ENCODE assay signal across 13 mouse cellular contexts in genomic region chr19:47366576-47366975, GRCm38 (mm10).
DNase-seq lines count a peak whose midpoint lies in the region; ATAC-seq and TF ChIP-seq lines count a peak whose summit lies in the region.
"Had no signal": no experiment of that assay in that cellular context is flagged by ENCODE, and none has a peak within 500 bp of the region (broad histone marks: within the 10 kb centered on the region; RNA-seq: fewer than 3 reads in every experiment).

No protein-coding gene starts in this region.

- no peaks in the 10 kb centered on the region for H3K27me3 ChIP-seq in intestine, postnatal 0 days (replicated peaks; ENCODE audit: control insufficient read depth, insufficient read depth, low read length)
- H3K27me3 ChIP-seq in kidney, embryonic 15.5 days: no peaks in the 10 kb centered on the region
- H3K27me3 ChIP-seq: embryonic facial prominence, embryonic 13.5 days; heart, embryonic 15.5 days; liver, embryonic 13.5 days; stomach, embryonic 15.5 days had no signal

- H3K27ac ChIP-seq in intestine, postnatal 0 days (ENCODE audit: low read depth, low read length): no peak overlapping the region
- no peak overlapping the region for H3K27ac ChIP-seq in kidney, embryonic 15.5 days
- H3K27ac ChIP-seq: embryonic facial prominence, embryonic 13.5 days; liver, embryonic 13.5 days; stomach, embryonic 15.5 days had no signal

- no peak for TF ChIP-seq CTCF in intestine, postnatal 0 days (IDR thresholded peaks at IDR 0.05; ENCODE audit: low read depth)

- WGBS in intestine, postnatal 0 days: 90% methylated on average over 8 of the region's 8 CpGs
- 90% methylated on average over 8 of the region's 8 CpGs for WGBS in kidney, embryonic 15.5 days

- DNase-seq in adrenal gland, postnatal 10 days: peak; percentile 35
- DNase-seq in adrenal gland, adult 2 months: no peak
- DNase-seq in layer of hippocampus, adult 11-12 months (ENCODE audit: low spot score): peak; percentile 36
- DNase-seq in layer of hippocampus, postnatal 25 days (ENCODE audit: extremely low spot score in 1 of 2, low spot score in 1 of 2): no peak
- peak; percentile 21 for DNase-seq in adipocyte (ENCODE audit: low spot score)
- peak; percentile 85 to 90 for DNase-seq in cerebellum, postnatal 25 days
- DNase-seq: liver, embryonic 13.5 days had no signal

- no peaks in the 10 kb centered on the region for H3K9me3 ChIP-seq in intestine, postnatal 0 days (ENCODE audit: control insufficient read depth)
- no peaks in the 10 kb centered on the region for H3K9me3 ChIP-seq in kidney, embryonic 15.5 days (replicated peaks)
- H3K9me3 ChIP-seq: embryonic facial prominence, embryonic 13.5 days; heart, embryonic 15.5 days; liver, embryonic 13.5 days; stomach, embryonic 15.5 days had no signal

- H3K4me3 ChIP-seq in intestine, postnatal 0 days (ENCODE audit: low read depth, low read length): no peak overlapping the region
- no peak overlapping the region for H3K4me3 ChIP-seq in kidney, embryonic 15.5 days (replicated peaks)
- H3K4me3 ChIP-seq: embryonic facial prominence, embryonic 13.5 days; heart, embryonic 15.5 days; liver, embryonic 13.5 days; stomach, embryonic 15.5 days had no signal

- no peak overlapping the region for H3K9ac ChIP-seq in intestine, postnatal 0 days (ENCODE audit: low read depth, low read length)
- H3K9ac ChIP-seq in kidney, embryonic 15.5 days: no peak overlapping the region
- H3K9ac ChIP-seq: embryonic facial prominence, embryonic 13.5 days; heart, embryonic 15.5 days; liver, embryonic 13.5 days; stomach, embryonic 15.5 days had no signal

- no peak overlapping the region for H3K4me2 ChIP-seq in intestine, postnatal 0 days (replicated peaks; ENCODE audit: low read depth)
- H3K4me2 ChIP-seq in kidney, embryonic 15.5 days: no peak overlapping the region
- H3K4me2 ChIP-seq: embryonic facial prominence, embryonic 13.5 days; heart, embryonic 15.5 days; liver, embryonic 13.5 days; stomach, embryonic 15.5 days had no signal

- no peaks in the 10 kb centered on the region for H3K4me1 ChIP-seq in intestine, postnatal 0 days (replicated peaks; ENCODE audit: control insufficient read depth, insufficient read depth, low read length)
- H3K4me1 ChIP-seq in kidney, embryonic 15.5 days: peaks cover 29% of the 10 kb centered on the region
- H3K4me1 ChIP-seq: stomach, embryonic 15.5 days had no signal

- ATAC-seq in intestine, postnatal 0 days: no peak
- ATAC-seq in kidney, embryonic 15.5 days (replicated peaks; ENCODE audit: low FRiP score): no peak
- ATAC-seq: intestine, embryonic 16.5 days had no signal

- peaks cover 17% of the 10 kb centered on the region for H3K36me3 ChIP-seq in intestine, postnatal 0 days (ENCODE audit: control insufficient read depth, insufficient read depth)
- H3K36me3 ChIP-seq in kidney, embryonic 15.5 days: peaks cover 7% of the 10 kb centered on the region

Comparison
In these comparisons a context has a peak if more than half of its experiments do, and no peak if none do; other contexts are left out.
1. DNase-seq: peak in adrenal gland, postnatal 10 days (single experiment), layer of hippocampus, adult 11-12 months (single experiment), adipocyte (single experiment) and cerebellum, postnatal 25 days (2 of 2); none in adrenal gland, adult 2 months (single experiment) and layer of hippocampus, postnatal 25 days (0 of 2).